Mouse (Mus musculus) layer of hippocampus, postnatal 10 days (tissue): ENCODE results near the gene Lmo2. TPM values are rescaled to one million over a fixed set of nuclear protein-coding genes. Genes with fewer than 3 reads are reported as not detected.
"Not testable (repeated sequence)": the region's sequence is repeated elsewhere in the genome, so short reads cannot be mapped to it uniquely, and the experiment has no call there.

ENCODE experiments used
- DNase-seq, 2 experiments: peaks; one replicate each; pipeline ENCODE4 v3.0.0; 2021; ENCODE audit warnings: low spot score in 2 of 2
- total RNA-seq, 2 experiments: library from RNA; stranded (reverse); gene quantifications; 2 replicates each; pipeline ENCODE4 v1.2.3; 2021

Gene Lmo2
- total RNA-seq, 2 experiments from 2014 or later, result 22.8 to 30.3 TPM

DNA sequence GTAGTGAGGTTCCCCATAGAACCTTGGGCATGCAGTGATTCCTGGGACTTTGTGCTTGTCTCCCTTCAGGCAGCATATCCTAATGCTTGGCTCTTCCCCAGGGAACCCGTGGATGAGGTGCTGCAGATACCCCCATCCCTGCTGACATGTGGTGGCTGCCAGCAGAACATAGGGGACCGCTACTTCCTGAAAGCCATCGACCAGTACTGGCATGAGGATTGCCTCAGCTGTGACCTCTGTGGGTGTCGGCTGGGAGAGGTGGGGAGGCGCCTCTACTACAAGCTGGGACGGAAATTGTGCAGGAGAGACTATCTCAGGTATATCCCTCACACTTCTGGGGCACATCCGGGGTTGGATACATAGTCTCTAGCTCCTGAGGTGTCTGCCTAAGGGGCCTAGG, 18.1 kb downstream of the Lmo2 start:
- no peak for DNase-seq

DNA sequence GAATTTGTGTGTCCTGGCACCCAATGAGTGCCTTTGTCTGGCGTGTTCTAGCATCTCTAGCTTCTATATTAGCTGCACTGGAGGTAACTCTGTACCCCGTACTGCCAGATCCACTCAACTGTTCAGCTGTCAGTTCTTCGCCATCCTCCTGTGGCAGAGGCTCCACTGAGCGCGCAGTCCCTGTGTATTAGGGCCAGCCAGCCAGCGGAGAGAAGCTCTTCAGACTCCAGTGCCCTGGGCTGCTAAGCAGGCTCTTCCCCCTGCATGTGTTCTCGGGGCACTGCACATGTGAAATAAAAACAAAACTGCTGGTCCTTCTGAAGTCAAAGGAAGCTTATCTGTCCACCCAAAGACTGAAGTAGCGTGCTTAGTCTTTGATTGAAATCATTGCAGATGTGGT, 19.4 kb downstream of the Lmo2 start:
- DNase-seq, result no peak

DNA sequence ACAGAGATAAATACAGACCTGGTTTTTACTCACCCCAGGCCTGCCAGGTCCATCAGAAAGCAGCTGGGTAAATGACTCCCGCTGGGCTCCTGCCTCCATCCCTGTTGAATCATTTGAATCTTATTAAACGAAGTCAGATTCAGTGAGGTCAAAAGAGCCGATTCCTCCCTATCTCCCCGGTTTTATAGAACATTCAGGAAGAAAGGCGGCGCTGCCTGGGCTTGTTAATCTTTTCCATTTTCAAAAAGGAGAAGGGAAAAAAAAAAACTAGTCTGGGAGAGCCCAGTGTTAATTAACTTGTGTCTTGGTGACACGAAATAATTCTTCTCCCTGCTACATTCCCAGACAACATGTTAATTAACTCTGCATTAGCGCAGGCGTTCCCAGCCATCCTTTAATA, 19.9 kb downstream of the Lmo2 start:
- DNase-seq, result no peak

DNA sequence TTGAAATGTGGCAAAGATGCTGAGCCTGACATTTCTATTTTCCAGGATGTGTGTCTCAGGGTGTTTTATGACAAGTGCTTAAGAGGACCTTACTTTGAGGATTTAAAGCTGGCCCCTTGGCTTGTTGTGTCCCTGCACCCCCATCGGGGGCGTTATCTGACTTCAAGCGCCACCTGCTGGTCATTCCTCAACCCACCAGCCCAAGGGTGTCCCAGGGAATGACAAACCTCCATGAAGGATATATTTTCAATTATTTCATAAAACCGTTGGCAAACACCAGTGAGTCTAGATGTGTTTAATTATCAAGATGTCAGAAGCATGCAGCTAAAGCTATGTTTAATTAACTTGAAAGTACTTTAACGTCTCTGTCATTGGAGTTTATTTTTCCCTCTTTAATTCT, 24.5 kb downstream of the Lmo2 start:
- DNase-seq, result peak; percentile 85 to 87

DNA sequence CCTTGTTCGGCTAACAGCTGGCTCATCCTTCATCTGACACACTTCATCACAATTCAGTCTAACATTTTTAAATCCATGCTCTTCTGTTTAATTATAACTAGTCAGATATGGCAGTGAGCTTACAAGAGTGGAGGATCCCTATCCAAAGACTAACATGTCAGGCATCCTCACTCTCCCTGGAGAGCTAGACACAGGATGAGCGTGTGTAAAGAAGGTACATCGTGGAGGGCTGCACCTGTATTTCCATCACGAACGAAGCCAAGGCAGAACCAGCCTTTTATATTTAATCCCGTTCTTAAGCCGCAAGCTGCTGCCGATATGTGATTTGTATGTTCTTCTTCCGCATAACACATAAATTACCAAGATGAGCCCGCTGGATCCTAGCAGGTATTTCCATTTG, 25.4 kb downstream of the Lmo2 start:
- no peak for DNase-seq

DNA sequence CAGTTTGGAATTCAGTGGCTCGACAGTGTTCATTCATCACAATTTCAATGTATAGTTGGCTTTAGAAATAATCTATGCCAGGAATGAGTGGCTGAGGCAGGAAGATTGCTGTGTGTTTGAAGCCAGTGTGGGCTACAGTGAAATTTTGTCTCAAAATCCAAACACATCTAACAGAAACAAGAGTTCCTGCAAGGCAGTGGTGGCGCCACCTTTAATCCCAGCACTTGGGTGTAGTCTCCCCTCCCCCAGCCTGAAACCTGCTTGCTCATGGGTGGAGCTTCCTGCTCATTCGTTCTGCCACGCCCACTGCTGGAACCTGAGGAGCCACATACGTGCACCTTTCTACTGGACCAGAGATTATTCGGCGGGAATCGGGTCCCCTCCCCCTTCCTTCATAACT, 29.8 kb downstream of the Lmo2 start:
- DNase-seq, result not testable (repeated sequence)

DNA sequence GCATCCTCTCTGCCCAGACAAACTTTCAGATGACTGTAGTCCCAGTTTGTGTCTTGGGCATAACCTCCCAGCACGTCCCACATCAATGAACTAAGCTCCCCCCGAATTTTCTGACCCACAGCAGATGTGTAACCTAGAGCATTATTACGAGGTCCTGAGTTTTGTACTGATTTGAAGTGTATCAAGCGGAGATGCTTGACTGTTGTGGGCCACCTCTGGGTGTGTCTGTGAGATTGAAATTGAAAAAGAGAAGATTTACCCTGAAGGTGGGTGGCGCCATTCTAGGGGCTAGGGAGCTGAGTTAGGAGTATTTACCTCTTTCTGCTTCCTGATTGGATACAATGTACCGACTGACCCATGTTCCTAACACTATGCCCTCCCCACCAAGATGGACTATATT, 31.9 kb downstream of the Lmo2 start:
- no peak for DNase-seq

DNA sequence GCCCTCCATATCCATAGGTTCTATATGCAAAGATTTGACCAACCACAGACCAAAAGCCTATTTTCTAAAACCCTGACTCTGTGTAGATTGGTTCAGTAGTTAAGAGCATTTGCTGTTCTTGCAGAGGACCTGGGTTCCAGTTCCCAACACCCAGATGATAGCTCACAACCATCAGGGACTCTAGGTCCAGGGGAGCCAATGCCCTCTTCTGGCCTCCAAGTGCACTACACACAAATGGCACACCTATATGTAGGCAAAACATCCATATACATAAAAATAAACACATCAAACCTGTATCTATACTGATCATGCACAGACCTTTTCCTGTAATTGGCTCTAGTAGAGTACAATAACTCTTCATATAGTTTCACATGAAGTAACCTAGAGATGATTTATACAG, 33.5 kb downstream of the Lmo2 start:
- DNase-seq, result no peak

DNA sequence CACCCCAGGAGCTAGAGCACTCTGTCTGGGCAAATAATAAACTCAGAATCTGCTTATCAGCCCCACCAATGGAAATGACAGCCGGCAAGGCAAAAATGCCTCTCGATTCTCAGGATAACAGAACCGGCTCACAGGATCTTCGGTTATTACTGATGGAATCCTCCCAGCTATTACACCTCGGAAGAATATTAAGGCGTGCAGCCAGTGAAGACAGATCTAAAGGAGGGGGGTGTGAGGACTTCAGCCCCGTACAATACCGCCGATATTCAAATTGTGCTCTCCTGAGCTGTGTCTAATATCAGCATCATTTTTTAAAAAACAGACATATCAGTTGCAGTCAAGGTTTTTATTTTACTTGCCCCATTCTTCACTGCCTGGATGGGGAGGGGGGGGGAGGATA, 34.4 kb downstream of the Lmo2 start:
- DNase-seq, result no peak

DNA sequence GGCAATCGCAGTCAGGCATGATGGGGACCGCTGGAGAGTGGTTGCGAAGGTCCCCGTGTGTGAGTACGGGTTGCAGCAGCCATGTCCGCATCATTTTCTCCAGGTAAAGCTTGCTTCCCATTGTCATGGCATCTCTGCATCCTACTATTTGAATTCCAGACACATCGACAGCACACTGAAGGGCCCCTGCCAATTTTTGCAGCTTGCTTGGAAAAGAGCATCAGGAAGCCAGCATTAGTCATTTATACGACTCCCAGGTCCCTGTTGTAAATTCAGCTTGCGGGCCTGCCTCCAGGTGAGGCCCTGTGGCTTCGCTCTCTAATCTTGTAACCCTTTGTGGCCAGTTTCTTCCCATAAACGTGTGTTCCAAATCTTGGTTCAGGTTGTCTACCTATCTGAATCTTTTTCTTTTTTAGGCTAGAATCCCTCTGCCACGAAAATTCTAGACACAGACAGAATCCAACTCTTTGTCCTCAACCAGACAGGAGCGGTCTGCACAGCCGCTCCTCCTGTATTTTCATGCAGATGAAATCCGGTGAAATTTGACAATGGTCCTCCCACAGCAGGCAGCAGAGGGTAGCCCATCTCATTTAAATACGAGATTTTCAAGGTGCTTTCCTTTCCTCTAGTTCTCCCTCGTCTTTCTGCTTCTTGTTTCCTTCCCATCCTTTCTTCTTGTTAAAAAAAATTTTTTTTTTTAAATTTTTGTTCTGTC, 35.0 kb downstream of the Lmo2 start:
- peak in 1 of 2 experiments; percentile 42 for DNase-seq

DNA sequence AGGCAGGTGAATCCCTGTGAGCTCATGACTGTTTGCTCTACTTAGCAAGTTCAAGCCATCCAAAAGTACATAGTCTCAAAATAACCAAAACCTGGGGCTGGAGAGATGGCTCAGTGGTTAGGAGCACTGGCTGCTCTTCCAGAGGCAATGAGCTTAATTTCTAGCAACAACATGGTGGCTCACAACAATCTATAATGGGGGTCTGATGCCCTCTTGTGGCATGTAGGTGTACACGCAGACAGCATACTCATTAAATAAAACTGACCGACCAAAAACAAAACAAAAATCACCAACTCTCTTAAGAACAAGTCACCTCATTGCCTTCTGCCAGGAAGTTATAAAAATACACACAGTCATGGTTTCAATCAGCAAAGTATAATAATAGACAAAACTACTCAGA, 43.3 kb downstream of the Lmo2 start:
- DNase-seq, result no peak

DNA sequence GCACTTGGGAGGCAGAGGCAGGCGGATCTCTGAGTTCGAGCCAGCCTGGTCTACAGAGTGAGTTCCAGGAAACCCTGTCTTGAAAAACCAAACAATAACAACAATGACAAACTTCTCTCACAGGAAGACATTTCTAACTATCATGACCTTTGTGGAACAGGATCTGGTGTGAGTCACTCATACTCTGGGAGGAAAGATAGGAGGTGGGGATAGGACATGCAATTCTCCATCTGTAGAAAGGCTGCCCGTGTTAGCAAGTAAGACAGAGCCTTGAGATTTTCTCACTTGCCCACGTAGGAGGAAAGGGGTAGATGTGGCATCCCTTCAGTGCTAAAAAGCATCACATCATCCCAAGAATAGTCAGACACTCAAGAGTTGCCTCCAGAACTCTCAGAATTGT, 44.1 kb downstream of the Lmo2 start:
- no peak for DNase-seq

DNA sequence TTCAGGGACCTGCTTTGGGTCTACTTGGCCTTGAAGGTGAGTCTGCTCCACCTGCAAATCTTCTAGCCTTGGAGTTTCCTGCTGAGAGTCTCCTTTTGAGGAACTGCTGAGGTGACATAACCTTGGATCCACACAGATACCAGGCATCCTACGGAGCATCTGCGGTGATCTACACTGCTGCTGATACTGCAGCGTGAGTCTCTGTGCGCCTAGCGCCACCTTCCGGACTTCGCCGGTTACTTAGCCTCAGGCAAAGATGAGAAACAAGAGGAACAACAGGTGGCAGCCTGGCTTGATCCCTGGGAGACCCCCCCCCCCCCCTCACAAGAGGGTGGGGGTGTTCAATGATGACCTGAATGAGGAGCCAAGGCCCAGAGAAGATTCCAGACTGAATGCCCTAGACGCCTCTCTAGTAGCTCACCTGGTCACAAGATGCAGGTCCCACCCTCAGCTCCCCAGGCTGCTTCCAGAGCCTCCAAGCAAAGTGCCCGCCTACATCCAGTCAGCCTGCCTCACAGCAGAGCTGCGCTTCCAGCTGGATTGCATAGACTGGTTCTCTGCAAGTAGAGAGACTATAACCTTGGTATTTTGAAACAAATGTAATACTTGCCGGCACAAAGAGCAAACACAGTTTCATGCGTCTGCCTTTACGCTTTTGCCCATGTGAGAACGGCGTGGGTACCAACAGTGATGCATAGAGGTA, 45.1 kb downstream of the Lmo2 start:
- peak; percentile 69 to 80 for DNase-seq

DNA sequence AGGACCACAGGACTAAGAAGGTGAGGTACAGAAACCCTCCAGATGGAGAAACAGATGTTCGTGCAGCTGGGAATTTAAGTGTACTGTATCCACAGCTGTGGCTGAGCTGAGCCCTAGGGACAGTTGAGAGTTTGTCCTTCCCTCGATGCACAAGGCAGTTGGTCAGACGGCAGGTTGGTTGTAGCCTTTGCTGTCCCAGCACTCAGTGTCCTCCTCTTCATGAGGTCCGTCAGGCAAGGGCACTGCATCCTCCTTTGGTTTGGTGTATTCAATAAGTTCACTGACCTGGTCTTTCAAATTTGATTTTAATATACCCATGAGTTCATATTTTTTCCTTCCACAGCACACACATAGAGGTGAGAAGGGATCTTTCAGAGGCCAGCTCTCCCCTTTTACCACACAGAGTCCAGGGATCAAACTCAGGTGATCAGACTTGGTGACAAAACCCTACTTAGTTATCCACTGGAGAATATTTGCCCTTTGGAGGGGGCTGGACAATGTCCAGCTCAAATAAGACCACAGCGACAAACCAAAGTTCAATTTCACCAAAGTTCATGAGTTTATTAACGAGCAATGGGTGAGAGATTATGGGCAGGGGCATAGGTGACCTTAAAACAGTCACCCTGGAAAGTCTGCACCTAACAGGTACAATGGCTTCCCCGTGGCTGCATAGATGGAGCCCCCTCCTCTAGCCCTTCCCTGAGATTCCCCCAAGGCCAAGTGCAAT, 50.2 kb downstream of the Lmo2 start:
- DNase-seq, result no peak

DNA sequence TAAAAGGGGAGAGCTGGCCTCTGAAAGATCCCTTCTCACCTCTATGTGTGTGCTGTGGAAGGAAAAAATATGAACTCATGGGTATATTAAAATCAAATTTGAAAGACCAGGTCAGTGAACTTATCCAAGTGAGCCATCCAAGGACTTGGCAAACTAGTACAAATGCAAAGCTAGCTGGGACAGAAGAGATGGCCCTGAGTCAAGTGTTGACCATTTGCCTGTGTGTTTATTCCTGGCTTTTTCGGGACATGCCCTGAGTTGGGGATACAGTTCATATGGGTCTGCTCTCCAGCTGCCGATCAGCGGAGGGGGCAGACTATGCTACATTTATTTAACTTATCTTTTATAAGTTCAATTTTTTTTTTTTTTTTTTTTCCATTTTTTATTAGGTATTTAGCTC, 51.1 kb downstream of the Lmo2 start:
- DNase-seq, result not testable (repeated sequence)

DNA sequence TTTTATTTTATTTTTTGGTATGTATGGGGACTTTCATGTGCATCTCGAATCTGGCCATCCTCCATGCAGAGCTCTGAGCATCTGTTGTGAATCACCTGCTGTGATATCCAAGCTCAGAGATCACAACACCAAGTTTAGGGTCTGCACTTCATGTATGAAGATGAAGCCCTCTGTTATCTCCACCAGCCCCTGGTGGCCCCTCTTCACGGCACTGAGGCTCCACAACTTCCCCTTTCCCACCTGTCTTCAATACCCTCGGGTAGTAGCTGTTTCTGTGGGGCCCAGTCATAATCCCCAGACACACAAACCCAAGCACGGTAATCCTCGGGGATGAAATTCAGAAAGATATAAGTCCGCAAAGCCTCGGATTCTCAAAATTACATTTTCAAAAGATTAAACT, 65.3 kb downstream of the Lmo2 start:
- no peak for DNase-seq

DNA sequence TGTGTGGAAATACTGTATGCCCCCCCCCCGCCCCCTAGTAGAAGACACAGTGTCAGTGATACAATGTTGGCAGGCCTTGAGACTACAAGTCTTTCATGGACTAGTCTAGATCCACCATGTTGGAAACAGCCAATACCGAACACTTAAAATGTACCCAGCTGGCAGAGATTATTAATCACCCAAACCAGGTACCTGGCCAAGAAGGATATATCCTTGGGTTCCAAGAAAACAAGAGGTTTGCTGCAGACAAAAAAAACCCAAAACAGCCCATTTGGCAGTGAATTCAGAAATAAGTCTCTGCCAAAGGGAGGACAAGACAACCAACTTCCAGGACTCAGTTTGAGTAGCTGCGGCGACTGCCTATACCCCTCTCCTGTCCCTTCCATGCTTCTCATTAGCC, 66.9 kb downstream of the Lmo2 start:
- no peak for DNase-seq

DNA sequence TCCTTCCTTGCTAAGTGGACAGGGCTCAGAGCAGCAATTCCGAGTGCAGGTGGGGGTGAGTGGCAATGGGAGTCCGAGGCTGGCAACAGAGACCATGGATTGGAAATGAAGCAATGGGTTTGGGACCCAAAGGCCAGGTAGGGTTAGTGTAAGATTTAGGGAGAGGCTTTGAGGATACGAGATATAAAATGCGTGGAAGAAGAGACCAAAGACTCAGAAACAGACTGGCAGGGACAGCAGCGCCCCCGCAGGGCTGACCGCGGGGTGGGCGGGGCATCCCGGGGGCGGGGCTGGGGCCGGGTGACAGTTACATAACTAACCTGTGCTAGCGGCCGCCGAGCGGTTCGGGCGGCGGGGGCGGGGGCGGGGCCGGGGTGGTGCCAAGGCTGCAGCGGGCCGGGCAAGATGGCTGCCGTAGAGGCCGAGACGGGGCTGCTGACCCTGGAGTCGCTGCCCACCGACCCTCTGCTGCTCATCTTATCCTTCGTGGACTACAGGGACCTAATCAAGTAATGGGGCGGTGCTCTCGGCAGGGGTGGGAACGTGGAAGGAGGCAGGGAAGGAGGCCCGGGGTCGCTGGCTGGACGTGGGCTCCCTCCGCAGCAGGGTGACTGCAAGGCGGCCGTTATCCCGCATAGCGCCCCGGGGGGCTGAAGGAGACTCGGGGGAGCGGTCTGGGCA, 69.8 kb downstream of the Lmo2 start, which contains the start of gene Fbxo3:
Fbxo3 (plus strand) TSS at position 264 of the 681 bp plus-strand sequence.
- peak; percentile 65 to 80 for DNase-seq

DNA sequence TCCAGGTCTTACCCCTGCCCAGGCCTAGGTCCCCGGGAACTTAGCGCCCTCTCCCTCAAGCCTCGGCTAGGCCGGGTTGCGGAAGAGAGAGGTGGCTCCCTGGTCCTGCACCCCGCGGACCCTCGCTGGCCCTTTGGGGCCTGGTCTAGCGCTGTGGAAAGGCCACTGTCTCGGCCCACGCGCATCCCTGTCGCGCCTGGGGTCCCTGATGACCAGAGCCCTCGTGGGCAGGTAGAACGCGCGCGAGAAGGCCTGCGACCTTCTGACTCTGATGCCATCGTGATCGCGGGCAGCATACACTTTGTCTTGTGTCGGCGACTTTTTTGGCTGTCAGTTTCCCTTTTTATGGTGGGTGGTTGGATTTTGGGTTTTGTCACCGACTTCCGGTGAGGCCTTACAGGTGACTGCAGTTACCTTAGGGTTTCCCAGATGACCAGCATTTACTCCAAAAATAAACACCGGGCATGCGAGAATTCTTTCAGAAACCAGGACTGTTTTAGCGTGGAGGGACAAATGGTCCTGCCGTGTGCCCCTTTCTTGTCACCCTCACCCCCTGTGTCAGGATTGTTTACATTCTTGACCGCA, 70.4 kb downstream of the Lmo2 start, which contains the start of gene 4931422A03Rik:
4931422A03Rik (minus strand) TSS at position 223 of the 585 bp plus-strand sequence.
- no peak for DNase-seq

DNA sequence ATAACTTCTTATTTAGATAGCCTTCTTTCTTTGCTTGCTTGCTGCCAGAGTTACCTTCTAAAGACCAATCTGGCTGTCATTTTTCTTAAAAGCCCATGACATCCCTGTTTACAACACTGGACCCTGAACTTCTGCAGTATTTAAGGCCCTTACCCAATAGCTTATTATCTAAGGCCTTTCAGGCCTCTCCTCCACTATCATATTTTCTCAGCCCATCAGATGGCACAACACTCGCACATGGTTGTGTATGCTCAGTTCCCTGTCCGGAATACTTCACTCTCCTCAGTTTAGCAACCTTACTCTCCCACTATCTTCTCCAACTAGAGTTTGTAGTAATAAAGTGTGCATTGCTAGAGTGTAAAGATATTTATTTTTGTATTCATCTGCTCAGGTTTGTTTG, 71.3 kb downstream of the Lmo2 start:
- DNase-seq, result no peak

DNA sequence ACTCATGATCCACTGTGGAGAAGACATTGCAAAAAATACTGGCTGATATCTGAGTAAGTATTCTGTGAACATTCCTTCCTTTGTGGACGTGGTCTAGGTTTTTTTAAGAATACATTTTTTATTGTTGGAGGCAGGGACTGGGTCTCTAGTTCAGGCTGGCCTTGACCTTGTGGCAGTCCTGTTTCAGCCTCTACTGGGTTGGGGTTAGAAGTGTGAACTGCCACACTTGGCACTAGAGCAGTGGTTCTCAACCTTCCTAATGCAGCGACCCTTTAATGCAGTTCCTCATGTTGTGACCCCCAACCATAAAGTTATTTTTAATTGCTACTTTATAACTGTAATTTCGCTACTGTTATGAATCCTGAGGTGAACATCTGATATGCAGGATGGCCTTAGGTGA, 72.6 kb downstream of the Lmo2 start:
- DNase-seq, result no peak
